Mouse (Mus musculus) monocyte, adult 59 days (primary cell): ENCODE data around the gene Olfr169. TPM values are rescaled to one million over a fixed set of nuclear protein-coding genes. Genes with fewer than 3 reads are reported as not detected.

Experiments used
- total RNA-seq, 2 experiments: library from RNA; stranded (reverse); gene quantifications; one replicate each; pipeline ENCODE4 v1.2.4; 2023

Olfr169 gene
- total RNA-seq, result not detected

GRCm38 (mm10) chr16:19571709-19572108 lies at the start of gene Olfr169:
Olfr169 (minus strand) TSS chr16:19571809.

GRCm38 (mm10) chr16:19611782-19612181 lies 40.2 kb upstream of the Olfr169 start, which contains the start of gene Olfr170:
Olfr170 (minus strand) TSS chr16:19611882.

GRCm38 (mm10) chr16:19535455-19535854 lies 36.2 kb downstream of the Olfr169 start, which contains the start of gene Olfr168:
Olfr168 (minus strand) TSS chr16:19535555.

GRCm38 (mm10) chr16:19522166-19522565 lies 49.4 kb downstream of the Olfr169 start, which contains the start of gene Olfr167:
Olfr167 (minus strand) TSS chr16:19522266.

Other genes with a start within 250 kb of the Olfr169 start
- not detected for gene Olfr165, start 148.7 kb downstream of the Olfr169 start, total RNA-seq
- gene Olfr166, start 88.1 kb downstream of the Olfr169 start, total RNA-seq, result not detected
- gene Olfr167, start 49.5 kb downstream of the Olfr169 start, total RNA-seq, result not detected
- not detected for gene Olfr168, start 36.3 kb downstream of the Olfr169 start, total RNA-seq
- not detected for gene Olfr170, start 40.1 kb upstream of the Olfr169 start, total RNA-seq
- not detected for gene Olfr171, start 58.1 kb upstream of the Olfr169 start, total RNA-seq
- not detected for gene Lamp3, start 134.6 kb upstream of the Olfr169 start, total RNA-seq
- 1 to 10 TPM; 3.3 to 3.4 TPM for gene B3gnt5, start 188.4 kb upstream of the Olfr169 start, total RNA-seq